Mouse (Mus musculus) G1E (cell line): ENCODE measurements around the gene Myo1d. TPM values are rescaled to one million over a fixed set of nuclear protein-coding genes. Genes with fewer than 3 reads are reported as not detected.

Source experiments
- ATAC-seq: 2 replicates; pipeline ENCODE4 v1.8.0; 2016; ENCODE audit warnings: mild to moderate bottlenecking; ENCODE audit not compliant: insufficient number of reproducible peaks, poor library complexity, low FRiP score, severe bottlenecking; ENCODE audit errors: extremely low read depth
- DNase-seq: peaks from one replicate; pipeline ENCODE4 v3.0.0; 2012; ENCODE audit warnings: low spot score
- H3K27me3 ChIP-seq: 2 replicates; pipeline ENCODE4 v1.6.1; 2012; ENCODE audit warnings: mild to moderate bottlenecking, low read length, inconsistent platforms; ENCODE audit not compliant: insufficient read depth
- H3K36me3 ChIP-seq: replicated peaks from 2 replicates; pipeline ENCODE3; 2012; ENCODE audit warnings: mild to moderate bottlenecking, inconsistent platforms
- H3K4me1 ChIP-seq: 2 replicates; pipeline ENCODE4 v1.6.1; 2012; ENCODE audit warnings: low read depth, low read length, inconsistent platforms, mixed read lengths; ENCODE audit not compliant: insufficient read depth
- H3K4me3 ChIP-seq: 2 replicates; pipeline ENCODE4 v1.5.1; 2012; ENCODE audit warnings: low read depth, mild to moderate bottlenecking, inconsistent platforms, low read length, moderate library complexity, mixed read lengths
- H3K9me3 ChIP-seq: replicated peaks from 2 replicates; pipeline ENCODE4 v1.6.1; 2012; ENCODE audit warnings: inconsistent platforms
- CTCF ChIP-seq: IDR thresholded peaks from 2 replicates; pipeline ENCODE4 v1.5.1; 2012; ENCODE audit warnings: low read depth, low read length, inconsistent platforms, mixed read lengths
- GATA1 ChIP-seq: IDR thresholded peaks from 2 replicates; pipeline ENCODE4 v1.6.1; 2012; ENCODE audit warnings: borderline replicate concordance, low read length, inconsistent platforms, mixed read lengths
- GATA2 ChIP-seq: IDR thresholded peaks from 2 replicates; pipeline ENCODE4 v1.6.1; 2012; ENCODE audit warnings: low read depth, low read length, inconsistent platforms, borderline replicate concordance
- POLR2AphosphoS5 ChIP-seq: IDR thresholded peaks from 2 replicates; pipeline ENCODE4 v1.6.1; 2012; ENCODE audit warnings: low read depth, low read length, inconsistent platforms; ENCODE audit not compliant: insufficient replicate concordance
- TAL1 ChIP-seq: conservative IDR thresholded peaks from 2 replicates; pipeline ENCODE4 v1.6.1; 2012; ENCODE audit warnings: low read depth, low read length, inconsistent platforms, mixed read lengths
- polyA plus RNA-seq: library from polyadenylated mRNA; stranded (reverse); fragments of >175 nt; gene quantifications from 2 replicates; pipeline ENCODE4 v1.2.3, GENCODE M21; 2012
- total RNA-seq, 2 experiments: library from RNA; stranded (forward) in 1 of 2; stranded (reverse) in 1 of 2; fragments of 200-1000 nt in 1 of 2; fragments of >200 nt in 1 of 2; fragmentation: Nextera tagmentation in 1 of 2; gene quantifications; 2 replicates each; pipeline ENCODE4 v1.2.3; 2014 to 2017

Gene Myo1d
- total and polyA plus RNA-seq, 3 experiments, result not detected

- no peaks in the 10 kb centered on the region for H3K36me3 ChIP-seq
- no peak for DNase-seq
- peaks cover 3% of the 10 kb centered on the region; the same call in 1 of the 2 replicates for H3K27me3 ChIP-seq
These were observed 276.5 kb downstream of the Myo1d start for GRCm38 (mm10) chr11:80503281-80503680.

GRCm38 (mm10) chr11:80499550-80499952 is 280.3 kb downstream of the Myo1d start:
- TF ChIP-seq GATA1 (no peak), TAL1 (no peak), CTCF (no peak), GATA2 (no peak), POLR2AphosphoS5 (no peak)
- Histone ChIP-seq H3K4me3 (no peak overlapping the region), H3K36me3 (no peaks in the 10 kb centered on the region), H3K27me3 (peaks cover 8% of the 10 kb centered on the region; the same call in 1 of the 2 replicates), H3K4me1 (no peaks in the 10 kb centered on the region), H3K9me3 (no peaks in the 10 kb centered on the region)
- DNase-seq (no peak), ATAC-seq (no peak)

More at GRCm38 (mm10) chr11:80503281-80503680, 276.5 kb downstream of the Myo1d start:
- Histone ChIP-seq H3K4me3 (no peak overlapping the region), H3K4me1 (no peaks in the 10 kb centered on the region), H3K9me3 (no peaks in the 10 kb centered on the region)
- no peak for TF ChIP-seq CTCF
- TF ChIP-seq GATA2, result no peak
- no peak for TF ChIP-seq POLR2AphosphoS5
- no peak for TF ChIP-seq TAL1
- no peak for TF ChIP-seq GATA1
- no peak for ATAC-seq

- H3K4me1 ChIP-seq, result no peaks in the 10 kb centered on the region
- no peak for ATAC-seq
- H3K36me3 ChIP-seq, result no peaks in the 10 kb centered on the region
- no peaks in the 10 kb centered on the region for H3K9me3 ChIP-seq
- 0 out of 2 replicates have a peak, but pooled peaks cover 10% of the 10 kb centered on the region for H3K27me3 ChIP-seq
- no peak overlapping the region for H3K4me3 ChIP-seq
- no peak for TF ChIP-seq CTCF
- no peak for TF ChIP-seq POLR2AphosphoS5
- TF ChIP-seq GATA2, result no peak
- TF ChIP-seq TAL1, result no peak
- TF ChIP-seq GATA1, result no peak
- DNase-seq, result no peak
These were observed 281.3 kb downstream of the Myo1d start for GRCm38 (mm10) chr11:80498328-80499070.

- no peak for ATAC-seq
- no peak for DNase-seq
These were observed 282.5 kb downstream of the Myo1d start for GRCm38 (mm10) chr11:80497225-80497919.

GRCm38 (mm10) chr11:80496640-80497039 is 283.2 kb downstream of the Myo1d start:
- H3K4me1 ChIP-seq, result no peaks in the 10 kb centered on the region

More at GRCm38 (mm10) chr11:80497225-80497919, 282.5 kb downstream of the Myo1d start:
- no peaks in the 10 kb centered on the region for H3K9me3 ChIP-seq
- no peaks in the 10 kb centered on the region for H3K36me3 ChIP-seq
- no peak overlapping the region for H3K4me3 ChIP-seq
- H3K4me1 ChIP-seq, result no peaks in the 10 kb centered on the region
- TF ChIP-seq GATA2 (no peak), POLR2AphosphoS5 (no peak), GATA1 (no peak), TAL1 (no peak), CTCF (no peak)
- H3K27me3 ChIP-seq, result 0 out of 2 replicates have a peak, but pooled peaks cover 12% of the 10 kb centered on the region

GRCm38 (mm10) chr11:80495972-80496371 is 283.9 kb downstream of the Myo1d start:
- TF ChIP-seq POLR2AphosphoS5 (no peak), GATA2 (no peak), TAL1 (no peak), GATA1 (no peak), CTCF (no peak)
- no peak for DNase-seq
- Histone ChIP-seq H3K4me1 (no peaks in the 10 kb centered on the region), H3K4me3 (no peak overlapping the region), H3K36me3 (no peaks in the 10 kb centered on the region), H3K27me3 (peaks cover 16% of the 10 kb centered on the region; the same call in 1 of the 2 replicates), H3K9me3 (no peaks in the 10 kb centered on the region)
- ATAC-seq, result no peak

More at GRCm38 (mm10) chr11:80496640-80497039, 283.2 kb downstream of the Myo1d start:
- TF ChIP-seq TAL1, result no peak
- no peak for TF ChIP-seq GATA1
- TF ChIP-seq GATA2, result no peak
- no peak for TF ChIP-seq POLR2AphosphoS5
- no peak for TF ChIP-seq CTCF
- ATAC-seq (no peak), DNase-seq (no peak)
- 0 out of 2 replicates have a peak, but pooled peaks cover 12% of the 10 kb centered on the region for H3K27me3 ChIP-seq
- no peaks in the 10 kb centered on the region for H3K9me3 ChIP-seq
- H3K4me3 ChIP-seq, result no peak overlapping the region
- no peaks in the 10 kb centered on the region for H3K36me3 ChIP-seq
